Mouse (Mus musculus): ENCODE results near the gene Aldh1a3.

Aldh1a3 gene

GRCm38 (mm10) chr7:66427437-66428161, at the start of gene Aldh1a3:
Gene Aldh1a3, minus strand, starts transcription at chr7:66427517.
- CTCF ChIA-PET: no interaction called here

GRCm38 (mm10) chr7:66476289-66476688, 49.0 kb upstream of the Aldh1a3 start:
- CTCF ChIA-PET: no interaction called here

DNA sequence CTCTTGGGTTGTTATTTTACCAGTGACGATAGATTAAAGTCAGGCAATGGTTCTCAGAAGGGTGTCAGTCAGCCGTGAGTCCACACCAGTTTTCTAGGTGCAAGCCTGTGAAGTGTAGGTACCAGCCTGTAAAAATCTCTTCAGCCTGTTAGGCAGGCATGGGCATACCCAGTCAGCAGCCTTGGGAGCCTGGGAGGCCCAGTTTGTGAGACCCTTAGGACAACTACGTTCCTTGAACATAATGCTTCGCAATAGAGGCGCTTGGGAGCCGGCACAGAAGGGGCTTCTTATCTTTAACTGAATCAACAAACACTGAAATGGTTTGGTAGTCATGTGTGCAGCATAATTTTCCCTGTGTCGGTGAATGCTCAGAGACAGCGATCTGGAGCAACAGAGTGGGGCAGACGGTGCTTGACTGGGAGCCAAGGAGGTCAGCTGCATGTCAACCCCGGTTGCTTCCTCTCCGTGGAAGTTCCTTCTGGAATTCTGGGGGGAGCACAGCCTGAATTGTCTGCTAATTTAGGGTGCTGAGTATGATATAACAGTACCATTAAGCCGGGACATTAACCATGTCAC, 44.4 kb upstream of the Aldh1a3 start:
- CTCF ChIA-PET: interaction anchor here (0.6 kb wide), 1 partner anchor 190 kb away, joined by 11 read pairs; no protein-coding TSS in a partner anchor

- CTCF ChIA-PET: no interaction called here
Measured at GRCm38 (mm10) chr7:66466641-66467040, 39.3 kb upstream of the Aldh1a3 start.

- CTCF ChIA-PET: no interaction called here
Measured at GRCm38 (mm10) chr7:66465241-66465640, 37.9 kb upstream of the Aldh1a3 start.

DNA sequence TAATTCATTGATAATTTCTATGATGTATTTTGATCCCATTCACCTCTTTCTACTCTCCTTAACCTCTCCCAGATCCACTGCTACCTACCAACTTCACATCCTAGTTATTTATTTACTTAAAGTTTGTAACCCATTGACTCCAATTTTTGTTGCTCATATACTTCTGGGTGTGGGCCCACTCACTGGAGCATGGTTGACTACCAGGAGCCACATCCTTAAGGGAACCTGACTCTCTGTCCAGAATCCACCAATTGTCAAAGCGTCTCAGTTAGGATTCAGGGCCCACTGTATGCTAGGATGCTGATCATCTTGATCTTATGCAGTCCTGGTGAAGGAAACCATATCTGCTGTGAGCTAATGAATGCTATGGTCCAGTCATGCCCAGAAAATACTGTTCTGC, 35.8 kb upstream of the Aldh1a3 start:
- CTCF ChIA-PET: no interaction called here

DNA sequence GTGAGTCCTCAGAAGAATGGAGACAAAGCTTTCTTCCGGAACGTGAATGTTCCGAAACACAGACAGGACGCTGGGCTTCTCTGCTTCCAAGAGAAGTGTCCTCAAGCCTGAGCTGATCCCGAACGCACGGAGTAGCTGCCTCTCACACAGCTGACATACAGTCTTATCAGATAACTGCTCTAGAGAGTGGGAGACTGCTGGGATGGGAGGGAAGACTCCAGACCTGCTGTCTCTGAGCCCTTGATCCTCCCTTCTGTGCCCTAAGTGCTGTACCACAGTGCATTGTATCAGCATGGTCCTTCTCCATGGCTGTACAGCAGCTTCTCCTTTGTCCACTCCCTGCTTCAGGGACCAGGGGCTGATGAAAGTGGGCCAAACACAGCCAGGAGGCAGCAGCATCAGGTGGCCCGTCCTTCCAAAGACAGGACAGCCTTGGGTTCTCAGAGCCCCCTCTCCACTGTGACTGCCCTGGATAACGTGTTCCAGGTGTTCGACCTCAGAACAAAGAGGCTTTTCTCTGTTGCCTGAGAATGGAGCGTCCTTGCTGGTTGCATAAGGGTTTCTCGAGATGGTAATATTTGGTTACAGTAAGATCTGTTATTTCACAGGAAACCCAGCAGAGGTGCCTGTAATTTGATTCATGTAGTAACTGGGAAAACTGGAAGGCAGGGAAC, 24.4 kb upstream of the Aldh1a3 start:
- CTCF ChIA-PET: no interaction called here

DNA sequence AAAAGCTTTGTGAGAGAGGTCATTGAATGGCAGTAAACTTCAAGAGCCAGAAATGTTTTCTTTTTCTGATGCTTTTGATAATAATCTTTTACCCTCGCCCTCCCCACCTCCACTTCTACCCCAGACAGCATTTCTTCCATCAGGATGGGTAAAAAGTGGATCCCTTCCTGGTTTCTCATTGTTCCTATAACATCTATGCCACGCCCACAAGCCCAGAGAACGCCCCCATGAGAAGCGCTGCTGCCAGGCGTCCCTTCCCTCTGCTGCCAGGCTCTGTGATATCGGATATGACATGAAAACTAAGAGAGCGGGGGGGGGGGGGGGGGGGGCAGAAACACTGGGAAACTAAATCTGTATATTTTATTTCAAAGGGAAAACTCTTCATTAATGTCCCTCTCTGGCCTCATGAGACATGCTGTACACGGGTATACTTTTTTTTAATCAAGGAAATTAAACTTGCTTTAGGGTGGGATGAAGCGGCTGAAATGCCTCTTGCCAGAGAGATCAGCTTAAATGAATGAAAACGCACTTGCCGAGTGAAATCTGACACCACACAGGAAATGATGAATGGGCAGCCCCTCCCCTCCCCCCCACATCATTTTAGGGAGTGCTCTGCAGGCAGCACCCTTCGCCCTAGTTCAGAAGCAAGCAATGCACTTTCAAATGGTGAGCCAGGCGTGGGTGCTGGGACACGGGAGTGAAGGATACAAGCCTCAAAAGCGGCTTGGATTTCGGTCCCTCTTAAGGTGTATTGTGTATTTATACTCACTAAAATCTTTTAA, 22.8 kb upstream of the Aldh1a3 start:
- CTCF ChIA-PET: no interaction called here

DNA sequence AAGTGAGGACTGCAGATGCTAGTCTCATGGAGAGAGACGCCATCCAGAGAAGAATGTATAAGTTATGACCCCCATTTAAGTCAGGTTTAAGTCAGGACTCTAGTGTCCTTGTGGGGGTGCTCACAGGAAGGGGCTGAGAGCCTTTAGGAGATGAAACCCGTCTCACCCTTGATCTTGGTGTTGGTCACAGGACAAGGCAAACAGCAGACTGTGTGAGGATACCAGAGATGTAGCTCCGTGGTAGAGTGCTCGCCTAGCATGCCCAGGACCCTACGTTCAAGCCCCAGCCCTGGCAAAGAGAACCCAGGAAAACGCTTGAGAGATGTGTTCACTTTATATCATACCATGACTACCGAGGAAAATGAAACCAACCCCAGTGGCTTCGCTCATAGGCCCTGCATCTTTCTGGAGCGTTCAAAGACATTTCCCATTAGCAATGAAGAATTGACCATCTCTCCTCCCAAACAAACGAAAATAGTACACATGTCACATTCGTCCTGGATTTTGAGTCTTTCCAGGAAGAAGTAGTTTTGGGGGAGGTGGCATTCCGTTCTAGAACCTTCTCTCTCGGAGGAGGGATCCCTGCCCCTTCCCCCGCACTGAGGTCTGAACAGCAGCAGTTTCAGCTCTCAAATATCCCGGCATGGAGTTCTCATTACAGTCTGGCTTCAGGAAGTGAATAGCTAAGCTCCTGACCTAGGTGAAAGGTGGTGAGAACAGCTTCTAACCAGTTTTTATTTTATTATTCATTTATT, 21.6 kb upstream of the Aldh1a3 start:
- CTCF ChIA-PET: no interaction called here

GRCm38 (mm10) chr7:66448304-66448703, 21.0 kb upstream of the Aldh1a3 start:
- CTCF ChIA-PET: no interaction called here

DNA sequence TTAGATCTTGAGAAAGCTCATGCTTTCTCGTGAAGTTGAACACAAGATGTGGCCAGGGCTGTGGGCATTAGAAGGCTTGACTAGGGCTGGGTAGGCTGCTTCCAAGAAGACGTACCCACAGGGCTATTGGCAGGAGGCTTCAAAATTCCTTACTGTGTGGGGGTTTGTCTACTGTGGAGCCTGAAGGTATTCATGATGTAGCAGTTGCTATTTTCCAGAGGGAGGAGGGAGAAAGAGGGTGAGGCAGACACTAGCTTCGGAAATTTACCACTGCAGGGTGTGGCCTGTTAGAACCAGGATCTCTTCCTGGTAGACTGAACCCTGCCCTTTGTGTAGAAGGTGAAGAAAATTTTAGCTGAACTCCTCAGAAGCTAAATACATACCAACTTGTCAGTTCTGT, 19.5 kb upstream of the Aldh1a3 start:
- CTCF ChIA-PET: no interaction called here

DNA sequence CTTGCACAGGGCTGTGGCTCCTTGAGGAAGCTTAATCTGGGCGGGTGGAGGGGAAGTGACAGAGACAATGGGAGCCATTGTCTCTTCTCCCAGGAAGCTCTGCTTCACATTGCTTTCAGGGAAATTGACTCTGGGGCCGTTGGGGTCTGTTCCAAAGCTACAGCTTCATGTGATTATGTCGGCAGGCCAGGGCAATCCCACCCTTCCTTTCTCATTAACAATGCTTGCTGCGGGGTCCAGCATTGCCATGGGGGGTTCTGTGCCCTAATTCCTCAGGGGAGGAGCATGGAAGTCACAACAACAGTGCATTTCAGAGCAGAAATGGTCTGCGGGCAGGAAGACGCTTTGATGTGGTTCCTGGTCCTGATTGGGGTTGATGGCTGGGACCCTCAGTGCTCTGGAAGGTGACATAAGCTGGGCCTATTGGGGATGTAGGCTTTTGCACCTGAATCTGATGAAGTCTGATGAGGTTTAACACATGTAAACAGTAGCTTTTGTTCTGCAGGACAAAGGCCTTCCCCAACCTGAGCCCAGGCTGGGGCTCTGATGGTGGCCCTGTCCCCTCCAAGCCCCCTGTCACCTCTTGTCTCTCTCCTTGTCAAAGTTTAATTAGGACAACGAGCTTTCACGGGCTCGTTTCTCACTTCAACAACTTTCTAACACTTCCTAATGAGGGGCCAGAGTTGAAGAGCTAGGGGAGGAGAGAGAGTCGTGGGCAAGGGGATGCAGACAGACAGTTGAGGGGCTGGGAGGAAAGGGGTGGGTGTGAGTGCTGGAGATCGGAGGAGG, 18.0 kb upstream of the Aldh1a3 start:
- CTCF ChIA-PET: interaction anchor here (0.5 to 0.7 kb wide), 2 partner anchors 11 to 421 kb away, joined by 3 read pairs; no protein-coding TSS in a partner anchor

GRCm38 (mm10) chr7:66444706-66445105, 17.4 kb upstream of the Aldh1a3 start:
- CTCF ChIA-PET: interaction anchor here (0.5 to 0.7 kb wide), 2 partner anchors 12 to 420 kb away, joined by 3 read pairs; no protein-coding TSS in a partner anchor

DNA sequence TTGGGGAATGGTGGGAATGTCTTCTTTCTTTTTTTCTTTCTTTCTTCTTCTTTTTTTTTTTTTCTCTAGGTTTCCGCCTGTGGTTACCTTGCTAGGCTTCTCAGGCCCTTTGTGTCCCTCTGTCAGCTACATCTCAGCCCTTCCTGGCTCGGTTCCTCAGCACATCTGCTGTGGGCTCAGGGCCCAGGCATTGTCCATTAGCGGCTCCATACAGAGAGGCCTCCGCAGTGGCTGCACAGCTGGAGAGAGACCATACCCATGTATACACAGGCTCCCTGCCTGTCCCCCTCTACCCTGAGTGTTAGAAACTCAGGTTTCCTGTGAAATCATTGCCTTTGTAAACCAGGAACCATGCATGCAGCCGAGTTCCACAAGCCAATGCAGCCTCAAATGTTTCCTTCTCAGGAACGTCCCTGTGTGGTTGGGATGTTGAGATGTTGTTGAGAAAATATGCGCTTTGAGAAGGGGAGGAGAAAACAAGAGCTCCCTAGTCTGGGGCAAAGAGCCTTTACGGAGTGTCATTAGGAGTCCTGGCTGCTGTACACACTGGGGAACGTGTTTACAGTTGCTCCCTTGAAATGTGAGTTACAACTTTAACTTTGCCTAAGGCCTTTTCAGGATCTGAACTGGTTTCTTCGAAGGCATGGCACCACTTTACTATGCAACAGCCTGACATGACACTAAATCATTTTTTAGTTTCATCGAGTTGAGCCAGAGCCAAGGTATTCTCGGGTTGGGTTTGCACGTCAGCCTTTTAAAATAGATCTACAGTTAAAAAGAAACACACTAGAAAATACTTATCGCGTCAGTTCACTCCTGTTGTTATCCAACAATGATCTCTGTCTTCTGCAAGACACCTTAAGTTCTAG, 15.4 kb upstream of the Aldh1a3 start:
- CTCF ChIA-PET: interaction anchor here (0.6 kb wide), 1 partner anchor 10 kb away, joined by 5 read pairs; no protein-coding TSS in a partner anchor

GRCm38 (mm10) chr7:66438787-66439669, 11.7 kb upstream of the Aldh1a3 start:
- CTCF ChIA-PET: interaction anchor here (0.6 to 0.7 kb wide), 2 partner anchors 20 to 32 kb away, joined by 3 to 6 read pairs; no protein-coding TSS in a partner anchor

GRCm38 (mm10) chr7:66434453-66434935, 7.2 kb upstream of the Aldh1a3 start:
- CTCF ChIA-PET: interaction anchor here (0.5 to 0.6 kb wide), 3 partner anchors 226 to 1174 kb away, joined by 4 to 5 read pairs (median 4); no protein-coding TSS in a partner anchor

DNA sequence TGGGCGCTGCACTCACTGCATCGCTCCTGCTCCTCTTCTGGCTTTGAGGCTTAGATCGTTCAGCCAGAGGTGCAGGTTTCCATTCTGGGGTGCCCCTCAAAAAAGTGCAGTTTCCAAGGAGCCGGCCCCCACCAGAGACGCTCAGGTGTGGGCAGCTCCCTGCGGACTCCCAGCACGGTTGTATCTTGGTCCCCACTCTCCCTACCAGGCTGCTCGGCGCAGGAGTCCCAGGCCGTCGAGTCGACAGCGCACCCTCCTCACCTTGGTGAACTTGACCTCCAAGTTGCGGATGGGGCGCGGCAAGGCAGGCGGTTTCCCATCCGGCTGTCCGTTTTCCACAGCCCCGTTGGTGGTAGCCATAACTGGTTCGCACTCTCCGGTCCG, 272 bp downstream of the Aldh1a3 start:
- CTCF ChIA-PET: no interaction called here

GRCm38 (mm10) chr7:66421903-66422302, 5.4 kb downstream of the Aldh1a3 start:
- CTCF ChIA-PET: no interaction called here

All from spleen, embryonic (tissue).